26 mouse cellular contexts compared by ENCODE assay signal in the genomic region with DNA sequence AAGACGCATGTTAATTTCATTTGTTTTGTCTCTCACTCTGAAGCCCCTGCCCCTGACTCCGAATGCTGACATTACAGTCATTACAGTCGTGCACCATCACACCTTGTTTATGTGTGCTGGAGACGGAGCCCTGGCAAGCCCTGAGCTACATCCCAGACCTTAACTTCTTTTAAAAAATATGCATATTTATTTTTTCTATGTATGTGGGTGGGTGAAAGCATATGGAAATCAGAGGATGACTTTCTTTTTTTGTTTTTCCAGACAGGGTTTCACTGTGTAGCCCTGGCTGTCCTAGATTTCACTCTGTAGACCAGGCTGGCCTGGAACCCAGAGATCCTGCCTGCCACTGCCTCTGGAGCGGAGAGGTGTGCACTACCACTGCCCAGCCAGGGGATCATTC.
"Had no signal": no experiment of that assay in that cellular context is flagged by ENCODE, and none has a peak within 500 bp of the region (broad histone marks: within the 10 kb centered on the region; RNA-seq: fewer than 3 reads in every experiment).

No protein-coding gene starts in this region.

- H3K4me1 ChIP-seq: hindbrain, embryonic 12.5 days; limb, embryonic 12.5 days had no signal

- H3K9me3 ChIP-seq: heart, embryonic 10.5 days; heart, embryonic 12.5 days; hindbrain, embryonic 10.5 days; hindbrain, embryonic 12.5 days; intestine, embryonic 15.5 days; limb, embryonic 10.5 days; limb, embryonic 12.5 days had no signal

- ATAC-seq: forebrain, postnatal 0 days; hindbrain, embryonic 16.5 days; inflammation-experienced regulatory T-cells, adult 6 months; intestine, embryonic 15.5 days; intestine, postnatal 0 days had no signal

- H3K36me3 ChIP-seq: heart, embryonic 10.5 days; heart, embryonic 12.5 days; hindbrain, embryonic 10.5 days; hindbrain, embryonic 12.5 days; intestine, embryonic 15.5 days; limb, embryonic 10.5 days; limb, embryonic 12.5 days had no signal

- H3K4me3 ChIP-seq: gastrocnemius, adult 2 months; heart, embryonic 10.5 days; heart, embryonic 12.5 days; hindbrain, embryonic 10.5 days; hindbrain, embryonic 12.5 days; intestine, embryonic 15.5 days; layer of hippocampus, adult 2 months; limb, embryonic 10.5 days; limb, embryonic 12.5 days had no signal

- DNase-seq: forebrain, postnatal 0 days; gastrocnemius, adult 2 months; gastrocnemius, postnatal 10 days; gastrocnemius, postnatal 25 days; heart, adult 18-20 months; heart, postnatal 10 days; heart, postnatal 4 days; kidney, adult 18-20 months; kidney, adult 8-10 months; kidney, postnatal 10 days; kidney, postnatal 25 days; kidney, postnatal 4 days; liver had no signal

- H3K4me2 ChIP-seq: heart, embryonic 12.5 days; hindbrain, embryonic 12.5 days; hindbrain, embryonic 14.5 days; intestine, embryonic 15.5 days; limb, embryonic 12.5 days; liver, embryonic 11.5 days had no signal

- H3K27ac ChIP-seq: gastrocnemius, adult 2 months; heart, embryonic 10.5 days; hindbrain, embryonic 10.5 days; hindbrain, embryonic 12.5 days; hindbrain, embryonic 14.5 days; intestine, embryonic 15.5 days; layer of hippocampus, adult 2 months; limb, embryonic 10.5 days; limb, embryonic 12.5 days had no signal

- H3K27me3 ChIP-seq: heart, embryonic 12.5 days; hindbrain, embryonic 12.5 days; intestine, embryonic 15.5 days; limb, embryonic 12.5 days had no signal

- H3K9ac ChIP-seq: forebrain, postnatal 0 days; heart, embryonic 12.5 days; hindbrain, embryonic 12.5 days; hindbrain, embryonic 14.5 days; intestine, embryonic 15.5 days; limb, embryonic 12.5 days had no signal
